14 mouse cellular contexts compared by ENCODE assay signal in genomic region chr1:191816596-191816995, GRCm38 (mm10).
"Had no signal": no experiment of that assay in that cellular context is flagged by ENCODE, and none has a peak within 500 bp of the region (broad histone marks: within the 10 kb centered on the region; RNA-seq: fewer than 3 reads in every experiment).

No protein-coding gene starts in this region.

- ATAC-seq: liver, embryonic 12.5 days had no signal

- H3K4me3 ChIP-seq: limb, embryonic 15.5 days; liver, embryonic 12.5 days; midbrain, embryonic 10.5 days; myocyte; neural tube, embryonic 15.5 days had no signal

- DNase-seq: kidney, postnatal 36 days; lung, embryonic 14.5 days; lung, postnatal 10 days; lung, postnatal 4 days; midbrain, embryonic 14.5 days; right cerebral cortex, adult 18-20 months; right cerebral cortex, postnatal 25 days; thymus, postnatal 36 days had no signal

- H3K27me3 ChIP-seq: limb, embryonic 15.5 days; liver, embryonic 12.5 days; neural tube, embryonic 15.5 days had no signal

- H3K4me2 ChIP-seq: limb, embryonic 15.5 days; liver, embryonic 12.5 days; lung, embryonic 14.5 days; neural tube, embryonic 15.5 days had no signal

- H3K36me3 ChIP-seq: limb, embryonic 15.5 days; liver, embryonic 12.5 days; midbrain, embryonic 10.5 days; neural tube, embryonic 15.5 days had no signal

- H3K27ac ChIP-seq: kidney, postnatal 0 days; limb, embryonic 15.5 days; liver, embryonic 12.5 days; midbrain, embryonic 10.5 days; neural tube, embryonic 15.5 days had no signal

- H3K9me3 ChIP-seq: limb, embryonic 15.5 days; liver, embryonic 12.5 days; midbrain, embryonic 10.5 days; neural tube, embryonic 15.5 days had no signal

- H3K9ac ChIP-seq: limb, embryonic 15.5 days; liver, embryonic 12.5 days; lung, embryonic 14.5 days; neural tube, embryonic 15.5 days had no signal
